Mouse (Mus musculus): ENCODE results near the gene Lsm7. TPM values are rescaled to one million over a fixed set of nuclear protein-coding genes. Genes with fewer than 3 reads are reported as not detected.
"Not testable (repeated sequence)": the region's sequence is repeated elsewhere in the genome, so short reads cannot be mapped to it uniquely, and the experiment has no call there.

Lsm7 gene
- total RNA-seq, 1 experiment from 2014 or later: 80.7 TPM

DNA sequence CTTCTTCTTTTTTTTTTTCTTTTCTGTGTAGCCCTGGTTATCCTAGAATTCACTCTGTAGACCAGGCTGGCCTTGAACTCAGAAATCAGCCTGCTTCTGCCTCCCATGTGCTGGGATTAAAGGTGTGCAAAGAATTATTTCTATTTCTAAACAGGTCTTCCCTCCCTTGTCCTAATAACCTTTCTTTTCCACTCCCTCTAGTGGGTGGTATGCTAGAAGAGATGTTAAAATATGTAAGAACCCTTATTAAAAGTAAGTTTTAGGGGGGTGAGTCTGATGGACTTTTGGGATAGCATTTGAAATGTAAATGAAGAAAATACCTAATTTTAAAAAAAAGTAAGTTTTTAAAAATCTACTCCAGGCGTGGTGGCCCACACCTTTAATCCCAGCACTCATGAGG lies 31.7 kb downstream of the Lsm7 start:
- ATAC-seq (replicated peaks; ENCODE audit: insufficient number of reproducible peaks, low FRiP score, low TSS enrichment, poor library complexity, severe bottlenecking): no peak

DNA sequence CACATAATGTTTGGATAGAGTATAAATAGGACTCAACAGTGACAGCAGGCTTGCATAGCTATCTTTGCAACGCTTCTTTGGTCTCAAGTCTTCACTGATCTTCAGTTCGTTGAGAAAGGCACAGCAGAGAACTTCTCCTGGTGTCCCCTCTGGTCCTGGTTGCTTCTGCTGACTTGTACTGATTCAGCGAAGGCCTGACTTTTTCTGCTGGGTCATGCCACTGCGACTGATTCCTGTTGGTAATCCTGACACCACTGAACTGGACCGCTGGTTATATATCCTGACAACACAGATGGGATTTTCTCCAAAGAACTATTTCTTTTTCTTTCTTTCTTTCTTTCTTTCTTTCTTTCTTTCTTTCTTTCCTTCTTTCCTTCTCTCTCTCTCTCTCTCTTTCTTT lies 32.5 kb downstream of the Lsm7 start:
- no peak for ATAC-seq (replicated peaks; ENCODE audit: insufficient number of reproducible peaks, low FRiP score, low TSS enrichment, poor library complexity, severe bottlenecking)

DNA sequence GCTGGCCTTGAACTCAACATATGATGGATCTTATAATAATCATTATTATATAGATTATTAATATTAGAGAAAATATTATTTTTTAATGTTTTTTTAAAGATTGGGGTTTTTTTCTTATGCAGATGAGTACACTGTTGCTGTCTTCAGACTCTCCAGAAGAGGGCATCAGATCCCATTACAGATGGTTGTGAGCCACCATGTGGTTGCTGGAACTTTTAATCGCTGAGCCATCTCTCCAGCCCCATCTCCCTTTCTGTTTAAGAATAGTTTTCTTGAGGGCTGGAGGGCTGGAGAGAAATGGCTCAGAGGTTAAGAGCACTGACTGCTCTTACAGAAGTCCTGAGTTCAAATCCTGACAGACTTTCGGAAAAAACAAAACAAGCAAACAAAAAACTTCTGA lies 33.0 kb downstream of the Lsm7 start:
- no peak for ATAC-seq (replicated peaks; ENCODE audit: insufficient number of reproducible peaks, low FRiP score, low TSS enrichment, poor library complexity, severe bottlenecking)

DNA sequence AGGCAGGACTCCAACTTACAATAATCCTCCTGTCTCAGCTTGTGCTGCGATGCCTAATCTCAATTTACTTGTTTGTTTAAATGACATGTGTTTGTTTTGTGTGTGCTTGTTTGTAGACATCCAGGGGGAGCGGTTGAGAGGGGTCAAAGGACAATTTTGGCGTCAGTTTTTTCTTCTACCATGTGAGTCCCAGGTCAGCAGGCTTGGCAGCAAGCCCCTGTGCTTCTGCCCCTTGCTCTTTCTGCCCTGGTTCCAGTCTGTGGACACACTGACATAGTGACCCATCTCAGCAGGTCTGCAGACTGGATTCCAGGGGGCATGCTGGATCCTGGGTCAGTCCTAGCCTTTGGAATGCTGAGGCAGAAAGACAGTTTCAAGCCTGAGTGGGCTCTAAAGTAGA lies 35.6 kb downstream of the Lsm7 start:
- no peak for ATAC-seq (replicated peaks; ENCODE audit: insufficient number of reproducible peaks, low FRiP score, low TSS enrichment, poor library complexity, severe bottlenecking)

DNA sequence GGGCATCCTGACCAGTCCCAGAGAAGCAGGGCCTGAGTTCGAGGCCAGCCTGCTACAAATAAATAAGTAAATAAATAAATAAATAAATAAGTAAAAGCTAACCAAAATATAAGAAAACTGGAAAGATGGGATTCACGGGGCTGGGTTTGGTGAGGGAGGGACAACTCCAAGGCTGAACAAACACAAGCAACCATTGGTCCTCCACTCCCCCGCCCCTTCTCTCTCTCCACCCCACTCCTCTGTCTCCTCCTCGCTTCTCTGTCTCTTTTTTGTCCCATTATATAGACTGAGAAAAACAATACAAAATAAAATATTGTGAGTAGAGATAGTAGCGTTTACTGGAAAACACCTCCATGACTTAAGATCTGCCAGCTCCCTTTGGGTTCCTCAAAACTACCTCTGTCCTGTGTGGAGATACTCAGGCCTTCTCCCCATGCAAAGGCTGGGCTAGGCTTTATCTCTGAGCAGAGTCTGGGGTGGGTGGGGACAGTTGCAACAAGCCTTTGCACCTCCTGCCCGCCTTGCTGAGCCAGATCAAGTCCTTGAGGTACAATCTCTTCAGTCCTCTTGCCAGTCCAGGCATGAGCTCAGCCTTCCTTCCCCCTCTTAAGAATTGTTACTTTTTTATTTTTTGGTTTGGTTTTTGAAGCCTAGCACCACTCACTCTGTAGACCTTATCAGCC lies 36.3 kb downstream of the Lsm7 start:
- ATAC-seq (replicated peaks; ENCODE audit: insufficient number of reproducible peaks, low FRiP score, low TSS enrichment, poor library complexity, severe bottlenecking): no peak

DNA sequence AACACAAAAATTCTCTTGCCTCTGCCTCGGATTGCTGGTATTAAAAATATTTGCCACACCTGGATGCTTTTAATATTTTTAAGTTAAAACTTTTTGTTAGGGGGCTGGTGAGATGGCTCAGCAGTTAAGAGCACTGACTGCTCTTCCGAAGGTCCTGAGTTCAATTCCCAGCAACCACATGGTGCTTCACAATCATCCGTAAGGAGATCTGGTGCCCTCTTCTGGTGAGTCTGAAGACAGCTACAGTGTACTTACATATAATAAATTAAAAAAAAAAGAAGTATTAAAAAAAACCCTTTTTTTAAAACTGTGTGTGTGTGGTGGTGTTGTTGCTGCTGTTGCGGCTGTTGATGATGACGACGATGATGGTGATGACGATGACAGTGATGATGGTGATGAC lies 37.1 kb downstream of the Lsm7 start:
- ATAC-seq (replicated peaks; ENCODE audit: insufficient number of reproducible peaks, low FRiP score, low TSS enrichment, poor library complexity, severe bottlenecking): not testable (repeated sequence)

DNA sequence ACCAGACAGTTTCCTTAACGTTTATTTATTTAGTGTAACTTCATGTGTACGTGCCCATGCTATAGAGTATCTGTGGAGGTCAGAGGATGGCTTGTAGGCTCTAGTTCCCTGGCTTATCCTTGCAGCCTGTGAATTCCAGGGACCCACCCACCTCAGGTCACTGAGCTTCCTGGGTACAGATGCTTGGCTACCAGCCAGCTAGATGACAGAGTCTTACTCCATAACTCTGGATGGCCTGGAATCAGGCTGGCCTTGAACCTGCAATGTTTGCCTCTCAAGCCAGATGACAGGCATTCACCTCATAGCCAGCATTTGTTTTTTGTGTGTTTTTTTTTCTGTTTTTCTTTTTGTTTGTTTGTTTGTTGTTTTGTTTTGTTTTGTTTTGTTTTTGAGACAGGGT lies 37.8 kb downstream of the Lsm7 start:
- no peak for ATAC-seq (replicated peaks; ENCODE audit: insufficient number of reproducible peaks, low FRiP score, low TSS enrichment, poor library complexity, severe bottlenecking)

DNA sequence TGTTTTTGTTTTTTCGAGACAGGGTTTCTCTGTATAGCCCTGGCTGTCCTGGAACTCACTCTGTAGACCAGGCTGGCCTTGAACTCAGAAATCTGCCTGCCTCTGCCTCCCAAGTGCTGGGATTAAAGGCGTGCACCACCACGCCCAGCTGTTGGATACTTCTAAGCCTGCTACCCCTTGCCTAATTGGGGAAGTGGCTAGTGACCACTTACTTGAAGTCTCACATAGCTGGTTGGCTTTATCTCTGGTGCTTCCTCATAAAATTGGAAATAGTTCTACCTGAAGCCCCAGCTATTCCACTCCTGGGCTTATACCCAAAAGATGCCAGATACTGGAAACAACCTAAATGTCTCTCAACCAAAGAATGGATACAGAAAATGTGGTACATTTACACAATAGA lies 38.7 kb downstream of the Lsm7 start:
- ATAC-seq (replicated peaks; ENCODE audit: insufficient number of reproducible peaks, low FRiP score, low TSS enrichment, poor library complexity, severe bottlenecking): not testable (repeated sequence)

DNA sequence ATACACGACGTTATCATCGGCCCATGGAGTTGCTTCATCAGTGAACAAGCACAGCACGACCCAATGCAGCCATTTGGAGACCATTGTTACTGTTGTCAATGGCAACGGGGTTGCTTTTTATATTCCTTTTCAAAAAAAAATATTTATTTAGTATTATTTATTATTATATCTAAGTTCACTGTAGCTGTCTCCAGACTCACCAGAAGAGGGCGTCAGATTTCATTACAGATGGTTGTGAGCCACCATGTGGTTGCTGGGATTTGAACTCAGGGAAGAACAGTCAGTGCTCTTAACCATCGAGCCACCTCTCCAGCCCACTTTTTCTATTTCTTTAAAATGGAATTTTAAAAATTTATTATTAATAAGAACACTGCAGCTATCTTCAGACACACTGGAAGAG lies 40.2 kb downstream of the Lsm7 start:
- ATAC-seq (replicated peaks; ENCODE audit: insufficient number of reproducible peaks, low FRiP score, low TSS enrichment, poor library complexity, severe bottlenecking): no peak

DNA sequence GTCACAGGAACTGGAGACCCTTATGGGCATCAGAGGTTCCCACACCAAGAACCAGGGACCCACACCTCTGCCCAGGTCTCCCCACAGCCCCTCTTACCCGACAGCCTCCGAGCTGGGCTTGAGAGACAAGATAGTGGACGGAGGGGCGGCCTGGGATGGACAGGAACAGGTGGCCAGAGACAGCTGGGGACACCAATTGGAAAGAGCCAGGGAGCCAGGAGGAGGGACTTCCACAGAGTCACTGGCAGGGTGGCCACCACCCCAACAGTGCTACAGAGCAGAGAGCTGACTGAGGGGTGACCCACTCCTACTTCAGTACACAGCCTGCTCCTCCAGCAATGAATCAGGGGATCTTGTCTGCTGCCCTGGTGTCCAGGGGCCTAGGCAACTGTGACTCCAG lies 41.6 kb downstream of the Lsm7 start, which contains the start of gene Jsrp1:
TSS of gene Jsrp1 (minus strand) at position 133 of the 400 bp plus-strand sequence.
- no peak for ATAC-seq (replicated peaks; ENCODE audit: insufficient number of reproducible peaks, low FRiP score, low TSS enrichment, poor library complexity, severe bottlenecking)

DNA sequence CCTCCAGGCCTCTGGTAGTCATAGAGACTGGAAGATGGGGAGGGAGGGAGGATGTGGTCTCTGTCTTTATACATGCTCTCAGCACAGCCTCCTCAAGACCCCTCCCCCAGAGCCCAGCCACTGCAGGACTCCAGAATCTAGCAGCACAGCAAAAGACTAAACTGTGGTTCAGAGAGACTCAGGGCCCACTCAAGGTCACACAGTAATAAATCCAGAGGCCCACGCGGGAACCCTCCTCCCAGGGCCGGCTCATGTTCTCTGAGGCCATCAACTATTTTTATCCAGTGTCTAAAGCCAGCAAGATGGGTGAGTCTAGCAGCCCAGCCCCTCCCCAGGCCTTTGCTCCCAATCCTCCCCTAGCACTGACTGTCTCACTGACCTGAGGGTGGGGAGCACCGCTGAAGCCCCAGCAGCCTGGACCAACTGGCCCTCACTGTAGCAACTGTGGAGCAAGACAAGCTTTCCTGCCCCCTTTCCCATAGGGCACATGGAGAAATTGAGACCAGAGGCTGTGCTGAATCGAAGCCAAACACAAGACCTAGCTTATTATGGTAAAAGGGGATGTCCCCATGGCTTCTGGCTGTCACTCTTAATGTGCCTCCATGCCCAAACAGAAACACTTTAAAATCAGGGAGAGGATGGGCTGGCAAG lies 42.5 kb downstream of the Lsm7 start:
- ATAC-seq (replicated peaks; ENCODE audit: insufficient number of reproducible peaks, low FRiP score, low TSS enrichment, poor library complexity, severe bottlenecking): no peak

DNA sequence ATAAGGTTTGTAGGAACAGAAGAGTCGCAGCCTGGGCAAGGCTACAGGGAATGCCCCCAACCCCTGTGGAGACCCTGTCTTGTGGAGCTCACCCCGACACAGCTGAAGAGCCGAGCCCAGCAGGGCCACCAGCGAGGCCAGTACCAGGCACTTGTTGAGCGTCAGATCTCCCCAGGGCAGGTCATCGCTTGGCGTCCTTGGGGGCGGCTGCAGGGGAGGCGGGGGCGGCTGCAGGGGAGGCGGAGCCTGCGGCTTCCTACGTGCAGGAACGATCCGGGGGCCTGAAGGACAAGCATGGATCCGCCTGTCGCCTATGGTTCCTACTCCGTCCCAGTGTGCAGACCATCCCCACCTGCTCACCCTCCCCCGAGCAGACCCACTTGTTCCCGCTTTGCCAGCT lies 44.9 kb downstream of the Lsm7 start:
- no peak for ATAC-seq (replicated peaks; ENCODE audit: insufficient number of reproducible peaks, low FRiP score, low TSS enrichment, poor library complexity, severe bottlenecking)

DNA sequence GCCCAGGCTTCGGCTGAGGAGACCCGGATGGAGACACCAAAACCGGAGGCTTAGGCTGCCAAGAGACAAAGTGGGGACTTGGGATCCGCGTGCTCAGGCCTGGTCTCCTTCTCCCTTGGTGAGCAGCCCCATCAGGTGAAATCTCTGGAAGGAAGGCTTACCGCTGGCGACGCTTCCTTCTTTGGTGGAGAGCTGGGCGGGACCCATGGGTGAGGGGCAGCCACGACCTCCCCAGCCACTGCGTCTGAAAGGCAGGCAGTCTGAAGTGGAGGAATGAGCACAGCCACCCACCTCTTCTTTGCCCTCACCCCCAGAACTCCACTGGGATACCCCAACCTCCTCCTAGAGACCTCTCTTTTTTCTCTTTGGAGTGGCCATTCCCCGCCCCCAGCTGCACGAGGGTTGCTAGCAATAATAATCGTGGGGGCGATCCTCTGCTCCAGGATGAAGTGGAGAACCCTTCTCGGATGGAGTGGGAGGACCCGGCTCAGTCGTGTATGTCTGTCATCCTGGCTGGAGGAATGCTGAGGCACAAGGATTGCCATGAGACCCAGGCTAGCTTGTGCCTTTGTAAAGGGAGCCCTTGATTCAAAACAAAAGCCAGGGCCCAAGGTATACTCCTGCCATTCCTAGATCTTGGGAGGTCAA lies 45.9 kb downstream of the Lsm7 start:
- ATAC-seq (replicated peaks; ENCODE audit: insufficient number of reproducible peaks, low FRiP score, low TSS enrichment, poor library complexity, severe bottlenecking): no peak

DNA sequence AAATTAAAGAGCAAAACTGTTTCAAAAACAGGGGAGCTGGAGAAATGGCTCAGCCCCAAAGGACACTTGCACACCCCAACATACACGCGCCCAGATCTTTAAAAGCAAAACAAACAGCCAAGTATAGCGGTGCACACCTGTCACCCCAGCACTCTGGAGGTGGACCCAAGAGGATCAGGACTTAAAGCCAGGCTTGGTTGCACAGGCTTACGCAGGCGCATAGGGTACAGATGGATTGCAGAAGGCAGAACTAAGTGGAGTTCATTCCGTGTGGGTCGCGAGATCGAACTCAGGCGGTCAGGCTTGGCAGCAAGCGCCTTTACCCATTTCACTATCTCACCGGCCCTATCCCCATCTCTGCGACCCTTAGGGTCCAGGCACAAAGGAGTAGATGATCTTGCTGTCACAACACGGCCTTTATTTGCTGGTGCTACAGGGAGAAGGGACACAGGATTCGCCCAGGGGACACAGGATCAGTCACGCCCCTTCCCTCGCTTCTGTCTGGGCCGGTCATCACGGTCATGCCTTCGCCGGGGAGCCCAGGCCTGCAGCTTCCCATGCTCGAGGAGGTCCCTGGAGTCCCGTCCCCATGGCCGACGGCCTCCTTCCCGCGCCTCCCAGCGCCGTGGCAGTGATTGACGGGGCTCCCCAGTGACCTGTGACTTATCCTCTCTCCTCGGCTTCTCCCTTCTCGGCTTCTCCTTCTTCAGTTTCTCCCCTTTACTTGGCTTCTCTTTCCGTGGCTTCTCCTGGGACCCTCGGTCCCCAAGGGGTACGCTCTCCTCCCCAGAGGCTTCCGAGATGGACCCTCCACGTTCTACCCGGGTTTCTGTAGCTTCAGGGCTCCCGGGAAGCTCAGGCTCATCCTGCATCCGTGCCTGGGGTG lies 46.7 kb downstream of the Lsm7 start:
- ATAC-seq (replicated peaks; ENCODE audit: insufficient number of reproducible peaks, low FRiP score, low TSS enrichment, poor library complexity, severe bottlenecking): no peak

DNA sequence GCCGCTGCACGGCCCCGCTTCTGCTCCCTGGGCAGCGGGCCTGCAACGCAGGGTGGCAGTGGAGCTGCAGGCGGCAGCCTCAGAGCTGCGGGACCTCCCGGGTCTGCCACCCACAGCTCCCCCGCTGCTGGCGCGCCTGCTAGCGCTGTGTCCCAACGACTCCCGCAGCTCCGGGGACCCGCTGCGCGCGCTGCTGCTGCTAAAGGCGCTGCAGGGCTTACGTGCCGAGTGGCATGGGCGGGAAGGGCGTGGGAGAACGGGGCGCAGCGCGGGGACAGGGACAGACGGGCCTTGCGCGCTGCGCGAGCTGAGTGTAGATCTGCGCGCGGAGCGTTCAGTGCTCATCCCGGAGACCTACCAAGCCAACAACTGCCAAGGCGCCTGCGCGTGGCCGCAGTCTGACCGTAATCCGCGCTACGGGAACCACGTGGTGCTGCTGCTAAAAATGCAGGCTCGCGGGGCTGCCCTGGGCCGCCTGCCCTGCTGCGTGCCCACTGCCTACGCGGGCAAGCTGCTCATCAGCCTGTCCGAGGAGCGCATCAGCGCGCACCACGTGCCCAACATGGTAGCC lies 47.9 kb downstream of the Lsm7 start:
- ATAC-seq (replicated peaks; ENCODE audit: insufficient number of reproducible peaks, low FRiP score, low TSS enrichment, poor library complexity, severe bottlenecking): 0 out of 2 replicates have a peak, but pooled peaks have one; percentile 4

DNA sequence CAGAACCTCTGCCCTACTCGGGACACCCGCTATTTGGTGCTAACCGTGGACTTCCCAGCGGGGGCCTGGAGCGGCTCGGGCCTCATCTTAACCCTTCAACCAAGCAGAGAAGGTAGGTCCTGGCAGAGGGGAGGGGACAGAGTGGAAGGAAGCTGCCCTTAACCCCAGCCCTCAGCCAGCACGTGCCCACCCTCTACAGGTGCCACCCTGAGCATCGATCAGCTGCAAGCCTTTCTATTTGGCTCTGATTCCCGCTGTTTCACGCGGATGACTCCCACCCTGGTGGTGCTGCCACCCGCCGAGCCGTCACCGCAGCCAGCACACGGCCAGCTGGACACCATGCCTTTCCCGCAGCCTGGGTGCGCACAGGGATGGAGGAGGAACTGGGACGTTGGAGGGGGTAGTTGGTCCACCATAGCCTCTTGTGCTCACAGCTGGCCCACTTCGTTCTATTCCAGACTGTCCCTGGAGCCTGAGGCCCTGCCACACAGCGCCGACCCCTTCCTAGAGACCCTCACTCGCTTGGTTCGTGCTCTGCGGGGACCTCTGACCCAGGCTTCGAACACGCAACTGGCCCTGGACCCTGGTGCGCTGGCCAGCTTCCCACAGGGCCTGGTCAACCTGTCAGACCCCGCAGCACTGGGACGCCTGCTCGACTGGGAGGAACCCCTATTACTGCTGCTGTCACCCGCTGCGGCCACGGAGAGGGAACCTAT lies 48.5 kb downstream of the Lsm7 start:
- ATAC-seq (replicated peaks; ENCODE audit: insufficient number of reproducible peaks, low FRiP score, low TSS enrichment, poor library complexity, severe bottlenecking): no peak

DNA sequence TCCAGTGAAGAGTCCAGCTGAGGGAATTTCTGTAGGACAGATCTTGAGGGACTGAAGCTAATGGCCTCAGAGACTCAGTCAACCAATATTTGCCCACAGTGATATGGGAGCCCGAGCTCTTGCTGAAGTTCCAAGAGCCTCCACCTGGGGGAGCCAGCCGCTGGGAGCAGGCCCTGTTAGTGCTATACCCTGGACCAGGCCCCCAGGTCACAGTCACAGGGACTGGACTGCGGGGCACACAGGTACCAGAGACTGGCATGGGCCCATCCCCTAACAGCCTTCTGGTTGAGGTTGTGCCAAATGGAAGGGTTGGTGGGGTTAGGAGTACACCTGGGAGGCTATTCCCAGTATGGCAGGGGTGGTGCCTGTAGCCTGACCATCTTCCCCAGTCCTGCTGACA lies 49.1 kb downstream of the Lsm7 start:
- ATAC-seq (replicated peaks; ENCODE audit: insufficient number of reproducible peaks, low FRiP score, low TSS enrichment, poor library complexity, severe bottlenecking): peak; percentile 32; the same call in 1 of the 2 replicates

DNA sequence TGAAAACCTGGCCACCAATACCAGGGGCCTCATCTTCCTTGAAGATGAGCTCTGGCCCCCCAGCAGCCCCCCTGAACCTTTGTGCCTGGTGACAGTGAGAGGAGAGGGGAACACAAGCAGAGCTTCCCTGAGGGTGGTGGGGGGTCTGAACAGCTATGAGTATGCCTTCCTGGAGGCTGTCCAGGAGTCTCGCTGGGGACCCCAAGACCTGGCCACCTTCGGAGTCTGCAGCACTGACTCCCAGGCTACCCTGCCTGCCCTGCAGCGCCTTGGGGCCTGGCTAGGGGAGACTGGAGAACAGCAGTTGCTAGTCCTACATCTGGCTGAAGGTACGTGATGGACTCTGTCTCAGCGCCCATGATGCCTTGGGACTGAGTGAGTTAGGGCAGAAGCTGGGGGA lies 49.7 kb downstream of the Lsm7 start:
- ATAC-seq (replicated peaks; ENCODE audit: insufficient number of reproducible peaks, low FRiP score, low TSS enrichment, poor library complexity, severe bottlenecking): no peak

All from monocyte, adult 5-6 weeks (primary cell).